Mouse (Mus musculus) liver, embryonic 12.5 days (tissue): Measurements from ENCODE around the gene Als2cl. TPM values are rescaled to one million over a fixed set of nuclear protein-coding genes. Genes with fewer than 3 reads are reported as not detected.

Source experiments
- ATAC-seq: fragments of 200-750 bp; cut with Nextera tagmentation; 2 replicates; pipeline ENCODE4 v1.8.0; 2017; ENCODE audit warnings: moderate number of reproducible peaks, mild to moderate bottlenecking, moderate library complexity
- H3K27ac ChIP-seq: fragments of 300-500 bp; sonication (generic); 2 replicates; pipeline ENCODE4 v1.5.1; 2016; ENCODE audit warnings: mild to moderate bottlenecking
- H3K27me3 ChIP-seq: fragments of 300-500 bp; sonication (generic); replicated peaks from 2 replicates; pipeline ENCODE4 v1.6.1; 2016; ENCODE audit warnings: mild to moderate bottlenecking, moderate library complexity
- H3K36me3 ChIP-seq: fragments of 300-500 bp; sonication (generic); 2 replicates; pipeline ENCODE4 v1.6.1; 2016; ENCODE audit warnings: mild to moderate bottlenecking, moderate library complexity
- H3K4me1 ChIP-seq: fragments of 300-500 bp; sonication (generic); 2 replicates; pipeline ENCODE4 v1.6.1; 2016
- H3K4me2 ChIP-seq: fragments of 300-500 bp; sonication (generic); 2 replicates; pipeline ENCODE4 v1.6.1; 2016; ENCODE audit warnings: mild to moderate bottlenecking, moderate library complexity
- H3K4me3 ChIP-seq: fragments of 300-500 bp; sonication (generic); 2 replicates; pipeline ENCODE4 v1.5.1; 2016; ENCODE audit warnings: mild to moderate bottlenecking, moderate library complexity
- H3K9ac ChIP-seq: fragments of 300-500 bp; sonication (generic); 2 replicates; pipeline ENCODE4 v1.6.1; 2016; ENCODE audit warnings: mild to moderate bottlenecking, moderate library complexity
- H3K9me3 ChIP-seq: fragments of 300-500 bp; sonication (generic); replicated peaks from 2 replicates; pipeline ENCODE4 v1.6.1; 2016; ENCODE audit warnings: mild to moderate bottlenecking, moderate library complexity
- WGBS: fragments of 180-500 bp; shearing (Covaris S2); methylation state at CpG from one replicate; pipeline ENCODE4 v1.1.7; 2016; ENCODE audit not compliant: insufficient replicate concordance; 5-methylcytosine and 5-hydroxymethylcytosine counted together
- polyA plus RNA-seq: library from polyadenylated mRNA; unstranded; fragments of >200 nt; fragmentation: Nextera tagmentation; extraction: Ambion mirVana; gene quantifications from 2 replicates; pipeline ENCODE4 v1.2.1, GENCODE M21; 2016

The Als2cl gene
- polyA plus RNA-seq, 1 experiment from 2014 or later, result 2.4 TPM

DNA sequence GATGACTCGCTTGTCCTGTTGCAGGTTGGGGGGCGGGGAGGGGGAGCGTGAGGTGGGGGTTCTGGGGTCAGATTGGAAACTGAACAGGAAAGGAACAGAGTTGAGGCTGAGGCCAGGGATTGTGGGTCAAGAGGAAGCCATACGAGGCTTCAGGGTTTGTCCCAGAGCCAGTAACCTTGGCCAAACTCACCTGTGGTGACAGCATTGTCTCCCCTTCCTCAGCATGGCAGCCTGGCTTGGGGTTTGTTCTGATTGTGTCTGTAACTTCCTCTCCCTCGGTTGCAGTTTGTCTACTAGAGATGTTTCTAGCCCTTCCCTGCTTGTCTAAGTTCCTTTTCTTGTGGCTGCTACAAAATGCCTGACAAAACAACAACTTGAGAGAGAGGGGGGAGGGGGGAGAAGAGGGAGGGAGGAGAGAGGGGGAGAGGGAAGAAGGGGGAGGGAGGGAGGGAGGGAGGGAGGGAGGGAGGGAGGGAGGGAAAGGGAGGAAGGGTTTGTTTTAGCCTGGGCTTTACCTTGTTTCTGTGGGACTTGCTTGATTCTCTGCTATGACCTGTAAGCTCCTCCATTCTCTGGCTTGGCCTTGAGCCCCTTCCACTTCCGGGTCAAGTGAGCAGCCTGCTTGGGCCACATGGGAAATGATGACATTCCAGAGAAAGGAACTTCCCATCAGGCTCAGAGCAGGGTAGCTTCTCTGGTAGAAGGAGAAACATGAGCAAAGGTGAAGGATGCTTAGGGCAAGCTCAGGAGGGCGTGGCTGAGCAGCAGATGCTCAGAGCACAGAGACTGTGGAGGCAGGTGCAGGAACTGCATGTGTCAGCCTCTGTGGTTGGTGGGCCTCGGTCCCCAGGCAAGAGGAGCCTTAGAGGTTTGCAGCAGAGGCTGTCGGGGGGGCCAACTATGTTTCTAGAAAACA lies 8.0 kb downstream of the Als2cl start:
- Histone ChIP-seq H3K4me2 (no peak overlapping the region), H3K4me3 (no peak overlapping the region), H3K27ac (no peak overlapping the region), H3K27me3 (no peaks in the 10 kb centered on the region), H3K9ac (no peak overlapping the region), H3K4me1 (peaks cover 24% of the 10 kb centered on the region), H3K9me3 (no peaks in the 10 kb centered on the region), H3K36me3 (0 out of 2 replicates have a peak, but pooled peaks cover 2% of the 10 kb centered on the region)
- no peak for ATAC-seq
- WGBS, result 45% methylated on average over 9 of the region's 9 CpGs

DNA sequence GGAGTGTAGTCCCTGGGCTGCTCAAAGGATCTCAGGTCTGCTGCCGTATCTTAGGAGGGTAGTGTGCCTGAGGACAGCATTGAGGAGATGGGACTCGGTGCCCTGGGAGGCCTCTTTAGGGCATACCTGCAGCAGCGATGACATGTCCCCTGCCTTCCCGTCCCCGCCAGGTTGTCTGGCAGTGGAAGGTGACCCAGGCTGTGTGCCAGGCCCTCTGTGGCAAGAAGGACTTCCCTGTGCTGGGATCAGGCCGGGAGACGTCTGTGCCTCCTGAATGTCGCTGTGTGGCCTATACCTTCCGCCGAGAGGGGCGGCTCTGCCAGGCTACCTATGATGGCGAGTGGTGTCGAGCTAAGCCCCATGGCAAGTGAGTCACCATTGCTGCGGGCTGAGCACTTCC lies 9.3 kb downstream of the Als2cl start:
- Histone ChIP-seq H3K36me3 (0 out of 2 replicates have a peak, but pooled peaks cover 3% of the 10 kb centered on the region), H3K27ac (no peak overlapping the region), H3K4me1 (peaks cover 24% of the 10 kb centered on the region), H3K4me3 (no peak overlapping the region), H3K9me3 (no peaks in the 10 kb centered on the region), H3K9ac (no peak overlapping the region), H3K4me2 (no peak overlapping the region), H3K27me3 (no peaks in the 10 kb centered on the region)
- no peak for ATAC-seq
- WGBS, result 81% methylated on average over 14 of the region's 14 CpGs

DNA sequence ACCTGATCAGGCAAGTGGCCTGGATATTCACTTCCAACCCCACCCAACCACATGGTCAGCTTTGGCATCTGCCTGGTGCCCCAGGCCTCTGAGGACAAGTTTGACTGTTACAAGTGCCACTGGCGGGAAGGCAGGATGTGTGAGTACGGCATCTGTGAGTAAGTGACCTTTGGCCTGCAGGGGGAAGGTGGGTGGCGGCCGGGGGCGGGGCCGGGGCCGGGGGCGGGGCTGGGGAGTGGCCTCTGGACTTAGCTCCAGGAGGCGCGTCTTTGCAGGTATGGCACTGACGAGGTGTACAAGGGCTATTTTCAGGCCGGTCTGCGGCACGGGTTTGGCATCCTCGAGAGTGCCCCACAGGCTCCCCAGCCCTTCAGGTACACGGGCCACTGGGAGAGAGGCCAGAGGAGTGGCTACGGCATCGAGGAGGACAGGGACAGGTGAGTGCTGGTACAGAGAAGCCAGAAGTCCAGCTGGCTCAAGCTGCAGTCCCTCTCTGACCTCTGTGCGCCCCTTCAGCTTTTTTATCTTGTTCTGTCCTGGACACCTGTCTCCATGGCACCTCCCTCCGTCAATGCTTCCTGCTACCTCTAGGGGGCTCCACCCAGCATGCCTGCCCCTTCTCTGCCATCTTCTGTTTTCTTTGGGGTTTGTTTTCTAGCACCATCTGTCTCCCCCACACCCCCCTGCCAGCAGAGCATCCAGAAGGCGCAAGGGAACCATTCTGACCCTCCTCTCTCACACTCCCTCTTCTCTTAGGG lies 10.5 kb downstream of the Als2cl start:
- Histone ChIP-seq H3K27ac (0 out of 2 replicates have a peak overlapping the region, but pooled peaks have one; percentile 26), H3K4me3 (no peak overlapping the region), H3K9me3 (no peaks in the 10 kb centered on the region), H3K4me2 (peak overlapping the region; percentile 49), H3K9ac (no peak overlapping the region), H3K36me3 (peaks cover 3% of the 10 kb centered on the region; the same call in 1 of the 2 replicates), H3K4me1 (peaks cover 24% of the 10 kb centered on the region), H3K27me3 (no peaks in the 10 kb centered on the region)
- ATAC-seq, result peak; percentile 45
- WGBS, result 12% methylated on average over 21 of the region's 21 CpGs

DNA sequence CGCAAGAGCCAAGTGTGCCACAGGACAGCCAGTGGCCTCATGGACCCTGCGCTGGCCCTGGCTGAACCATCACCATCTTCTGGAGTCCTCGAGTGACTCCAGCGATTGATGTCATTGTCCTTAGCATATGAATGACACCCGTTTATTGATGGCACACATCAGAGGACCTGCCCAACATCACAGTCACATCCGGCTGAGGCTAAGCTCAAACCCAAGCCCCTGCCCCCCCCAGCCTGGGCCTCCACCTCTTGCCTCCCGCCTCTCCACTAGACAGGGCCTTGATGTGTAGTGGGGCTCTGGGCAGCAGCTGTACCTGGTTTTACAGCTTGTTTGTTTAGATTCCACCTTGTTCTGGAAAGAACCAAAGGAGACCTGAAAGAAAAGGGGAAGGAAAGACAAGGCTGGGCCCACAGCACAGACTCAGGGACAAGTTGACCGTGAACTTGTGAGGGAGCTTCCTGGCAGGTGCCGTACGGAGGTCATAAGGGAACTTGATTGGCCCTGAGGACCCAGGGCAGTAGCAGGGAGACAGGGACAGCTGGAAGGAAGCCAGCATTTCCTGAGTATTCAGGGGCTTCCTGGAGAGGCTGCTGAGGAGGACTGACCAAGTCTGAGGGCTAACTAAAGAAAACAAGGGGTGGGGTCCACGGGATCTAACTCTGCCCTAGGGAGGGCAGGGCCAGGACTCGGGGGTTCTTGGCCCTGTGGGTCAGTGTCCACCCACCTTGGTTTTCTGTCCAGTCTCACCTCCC lies 11.6 kb downstream of the Als2cl start:
- 44% methylated on average over 12 of the region's 12 CpGs for WGBS
- 0 out of 2 replicates have a peak, but pooled peaks cover under 1% of the 10 kb centered on the region for H3K27me3 ChIP-seq
- peaks cover 28% of the 10 kb centered on the region for H3K4me1 ChIP-seq
- H3K36me3 ChIP-seq, result peaks cover 3% of the 10 kb centered on the region; the same call in 1 of the 2 replicates
- ATAC-seq, result no peak
- H3K4me3 ChIP-seq, result no peak overlapping the region
- no peak overlapping the region for H3K4me2 ChIP-seq
- H3K9ac ChIP-seq, result no peak overlapping the region
- no peak overlapping the region for H3K27ac ChIP-seq
- H3K9me3 ChIP-seq, result no peaks in the 10 kb centered on the region

DNA sequence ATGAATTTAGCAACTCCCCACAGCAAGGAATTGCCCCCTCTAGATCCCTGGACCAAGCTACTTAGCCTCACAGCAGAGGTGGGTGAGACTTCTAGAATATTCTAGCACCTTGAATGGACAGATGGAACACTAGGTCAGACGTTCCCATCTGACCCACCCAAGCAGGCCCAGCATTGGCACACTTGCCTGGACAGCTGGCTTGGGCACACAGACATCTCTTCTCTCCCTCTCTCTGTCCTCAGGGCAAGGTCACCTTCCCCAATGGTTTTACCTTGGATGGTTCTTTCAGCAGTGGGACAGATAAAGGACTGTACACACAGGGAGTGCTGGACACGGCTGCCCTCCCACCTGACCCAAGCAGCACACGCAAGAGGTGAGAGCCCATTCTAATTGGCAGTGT lies 12.9 kb downstream of the Als2cl start:
- H3K4me1 ChIP-seq, result peaks cover 33% of the 10 kb centered on the region
- 0 out of 2 replicates have a peak, but pooled peaks cover 5% of the 10 kb centered on the region for H3K27me3 ChIP-seq
- WGBS, result 65% methylated on average over 3 of the region's 3 CpGs
- H3K4me3 ChIP-seq, result no peak overlapping the region
- H3K9ac ChIP-seq, result no peak overlapping the region
- peaks cover 3% of the 10 kb centered on the region; the same call in 1 of the 2 replicates for H3K36me3 ChIP-seq
- no peak for ATAC-seq
- H3K9me3 ChIP-seq, result no peaks in the 10 kb centered on the region
- no peak overlapping the region for H3K4me2 ChIP-seq
- H3K27ac ChIP-seq, result no peak overlapping the region

DNA sequence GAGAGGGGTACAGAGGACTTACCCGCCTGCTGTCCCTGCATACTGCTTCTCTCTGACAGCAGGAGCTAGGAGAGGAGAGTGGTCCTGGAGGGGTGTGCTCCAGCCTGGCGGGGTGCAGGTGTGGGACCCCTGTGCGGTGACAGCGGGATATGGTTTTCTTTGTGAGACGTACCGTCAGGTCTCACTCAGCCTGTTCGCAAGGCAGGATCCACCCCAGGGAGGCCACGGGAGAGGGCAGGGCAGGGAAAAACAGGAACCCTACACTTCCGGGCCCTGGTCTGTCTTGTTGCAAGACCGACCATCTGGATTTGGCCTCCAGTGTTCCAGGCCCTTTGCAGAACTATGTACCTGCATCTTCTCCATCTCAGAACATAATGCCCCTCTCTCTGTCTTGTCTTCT lies 13.8 kb downstream of the Als2cl start:
- no peak for ATAC-seq
- peaks cover 33% of the 10 kb centered on the region for H3K4me1 ChIP-seq
- H3K27ac ChIP-seq, result no peak overlapping the region
- H3K9me3 ChIP-seq, result no peaks in the 10 kb centered on the region
- 0 out of 2 replicates have a peak, but pooled peaks cover 5% of the 10 kb centered on the region for H3K27me3 ChIP-seq
- no peak overlapping the region for H3K4me2 ChIP-seq
- peaks cover 3% of the 10 kb centered on the region; the same call in 1 of the 2 replicates for H3K36me3 ChIP-seq
- WGBS, result 38% methylated on average over 10 of the region's 10 CpGs
- H3K9ac ChIP-seq, result no peak overlapping the region
- no peak overlapping the region for H3K4me3 ChIP-seq

DNA sequence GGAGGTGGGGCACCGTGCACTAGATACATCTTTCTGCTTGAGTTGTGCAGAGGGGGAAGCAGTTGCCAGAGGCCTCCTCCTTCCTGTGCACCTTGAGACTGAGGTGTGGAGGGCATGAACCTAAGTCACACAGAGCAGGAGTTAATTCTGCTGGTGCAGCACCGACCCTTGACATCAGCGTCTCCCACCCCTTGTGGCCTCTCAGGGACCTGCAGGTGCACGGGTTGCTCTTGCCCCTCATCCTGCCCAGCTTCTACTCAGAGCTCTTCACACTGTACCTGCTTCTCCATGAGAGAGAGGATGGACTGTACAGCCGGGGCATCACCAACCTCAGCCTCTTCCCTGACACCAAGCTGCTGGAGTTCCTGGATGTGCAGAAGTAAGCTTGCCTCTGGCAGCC lies 15.8 kb downstream of the Als2cl start:
- Histone ChIP-seq H3K9ac (no peak overlapping the region), H3K9me3 (no peaks in the 10 kb centered on the region), H3K4me3 (no peak overlapping the region), H3K27me3 (0 out of 2 replicates have a peak, but pooled peaks cover 5% of the 10 kb centered on the region), H3K36me3 (peaks cover 3% of the 10 kb centered on the region; the same call in 1 of the 2 replicates), H3K4me1 (peaks cover 18% of the 10 kb centered on the region; the same call in 1 of the 2 replicates), H3K27ac (no peak overlapping the region), H3K4me2 (no peak overlapping the region)
- ATAC-seq, result no peak
- WGBS, result 40% methylated on average over 5 of the region's 5 CpGs

DNA sequence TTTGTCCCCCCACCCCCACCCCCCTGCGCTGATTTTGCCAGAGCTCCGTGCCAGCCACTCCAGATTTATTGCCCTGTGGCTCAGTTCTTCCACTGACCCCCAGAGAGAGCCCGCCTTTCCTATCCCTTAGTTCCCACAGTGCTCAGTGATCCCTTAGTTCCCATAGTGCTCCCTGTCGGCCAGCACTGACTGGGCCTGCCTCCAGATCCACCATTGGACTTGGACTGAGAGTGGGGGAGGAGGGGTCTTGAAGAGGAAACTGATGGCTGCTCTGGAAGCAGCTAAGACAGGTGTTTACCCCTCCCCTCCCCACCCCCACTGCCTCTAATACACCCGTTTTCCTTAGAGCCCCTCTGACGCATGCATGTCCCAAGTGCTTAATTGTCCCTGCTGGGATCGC lies 16.3 kb downstream of the Als2cl start:
- no peak overlapping the region for H3K27ac ChIP-seq
- H3K9ac ChIP-seq, result no peak overlapping the region
- no peak for ATAC-seq
- 34% methylated on average over 7 of the region's 7 CpGs for WGBS
- 0 out of 2 replicates have a peak, but pooled peaks cover 5% of the 10 kb centered on the region for H3K27me3 ChIP-seq
- no peaks in the 10 kb centered on the region for H3K9me3 ChIP-seq
- peaks cover 3% of the 10 kb centered on the region; the same call in 1 of the 2 replicates for H3K36me3 ChIP-seq
- H3K4me1 ChIP-seq, result peaks cover 14% of the 10 kb centered on the region; the same call in 1 of the 2 replicates
- H3K4me2 ChIP-seq, result peak overlapping the region; percentile 23; the same call in 1 of the 2 replicates
- H3K4me3 ChIP-seq, result no peak overlapping the region

DNA sequence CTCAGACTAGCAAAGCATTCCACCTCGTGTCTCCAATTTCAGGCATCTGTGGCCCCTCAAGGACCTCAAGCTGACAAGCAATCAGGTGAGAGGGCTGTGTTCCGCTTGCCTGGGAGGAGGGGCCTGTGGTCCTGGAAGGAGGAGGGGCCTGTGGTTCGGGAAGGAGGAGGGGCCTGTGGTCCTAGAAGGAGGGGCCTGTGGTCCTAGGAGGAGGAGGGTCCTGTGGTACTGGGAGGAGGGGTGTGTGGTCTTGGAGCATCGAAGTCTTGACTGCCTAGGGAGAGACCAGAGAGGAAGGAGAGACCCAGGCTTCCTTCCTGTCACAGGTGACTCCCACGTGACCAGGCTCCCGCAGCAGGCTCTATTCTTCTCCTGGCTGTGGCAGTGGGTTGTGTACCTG lies 16.9 kb downstream of the Als2cl start:
- WGBS, result 2% methylated on average over 6 of the region's 6 CpGs

DNA sequence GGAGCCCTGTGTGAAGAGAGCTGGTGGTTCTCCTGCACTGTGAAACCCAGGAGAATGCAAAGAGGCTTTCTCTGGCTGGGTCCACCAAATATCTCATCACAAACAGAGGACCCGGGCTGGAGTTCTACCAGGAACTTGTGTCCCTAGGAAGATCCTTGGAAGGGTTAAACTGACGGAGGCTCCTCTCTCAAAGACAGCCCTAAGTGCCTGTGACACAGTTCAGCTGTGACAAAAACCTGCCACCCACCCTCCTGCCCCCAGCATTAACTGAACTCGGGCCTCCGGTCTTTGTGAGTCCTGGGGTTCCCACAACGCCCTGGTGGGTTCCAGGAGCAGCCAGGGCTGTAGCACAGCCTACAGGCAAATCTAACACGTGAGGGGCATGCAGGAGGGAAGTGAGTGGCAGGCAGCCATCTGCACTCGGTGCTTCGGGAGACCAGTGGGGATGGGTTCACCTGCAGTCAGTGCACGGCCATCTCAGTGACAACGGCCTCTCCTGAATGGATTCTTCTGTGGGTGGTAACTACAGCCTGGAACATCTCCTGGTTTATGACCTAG lies 19.9 kb downstream of the Als2cl start:
- Histone ChIP-seq H3K4me3 (no peak overlapping the region), H3K4me1 (peaks cover 14% of the 10 kb centered on the region; the same call in 1 of the 2 replicates), H3K9ac (no peak overlapping the region), H3K36me3 (no peaks in the 10 kb centered on the region; the same call in 1 of the 2 replicates), H3K9me3 (no peaks in the 10 kb centered on the region), H3K27me3 (0 out of 2 replicates have a peak, but pooled peaks cover 5% of the 10 kb centered on the region), H3K27ac (no peak overlapping the region), H3K4me2 (no peak overlapping the region)
- 60% methylated on average over 10 of the region's 10 CpGs for WGBS
- no peak for ATAC-seq

More for the DNA sequence above, 16.9 kb downstream of the Als2cl start:
- Histone ChIP-seq H3K4me1 (peaks cover 14% of the 10 kb centered on the region; the same call in 1 of the 2 replicates), H3K4me3 (no peak overlapping the region), H3K4me2 (peak overlapping the region; percentile 23; the same call in 1 of the 2 replicates), H3K27ac (no peak overlapping the region), H3K9me3 (no peaks in the 10 kb centered on the region), H3K36me3 (peaks cover 3% of the 10 kb centered on the region; the same call in 1 of the 2 replicates), H3K27me3 (0 out of 2 replicates have a peak, but pooled peaks cover 5% of the 10 kb centered on the region), H3K9ac (no peak overlapping the region)
- ATAC-seq, result 0 out of 2 replicates have a peak, but pooled peaks have one; percentile 41

DNA sequence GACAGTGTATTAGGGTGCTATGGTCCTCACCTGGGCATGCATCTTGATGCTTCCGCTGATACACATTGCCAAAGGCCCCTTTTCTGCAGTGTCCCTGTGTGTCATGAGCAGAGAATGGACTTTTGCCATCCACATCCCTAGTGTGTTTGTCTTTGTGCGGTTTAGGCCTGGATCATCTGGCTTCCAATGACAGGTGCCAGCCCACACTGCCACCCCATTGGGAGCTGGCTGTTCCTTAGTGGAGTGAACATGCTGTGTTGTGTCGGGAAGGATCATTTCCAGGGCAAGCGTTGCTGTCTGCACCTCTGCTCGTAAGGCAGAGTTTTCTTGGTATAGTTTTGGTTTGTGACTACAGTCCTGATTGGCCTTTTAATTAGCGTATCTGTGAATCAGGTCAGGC lies 21.5 kb downstream of the Als2cl start:
- no peak overlapping the region for H3K4me3 ChIP-seq
- H3K9me3 ChIP-seq, result no peaks in the 10 kb centered on the region
- H3K36me3 ChIP-seq, result no peaks in the 10 kb centered on the region
- H3K4me2 ChIP-seq, result no peak overlapping the region
- peaks cover 9% of the 10 kb centered on the region; the same call in 1 of the 2 replicates for H3K4me1 ChIP-seq
- H3K27me3 ChIP-seq, result 0 out of 2 replicates have a peak, but pooled peaks cover 4% of the 10 kb centered on the region
- no peak overlapping the region for H3K27ac ChIP-seq
- WGBS, result 74% methylated on average over 6 of the region's 6 CpGs
- no peak overlapping the region for H3K9ac ChIP-seq
- ATAC-seq, result no peak
